19 mouse cellular contexts compared by ENCODE assay signal in the genomic region with DNA sequence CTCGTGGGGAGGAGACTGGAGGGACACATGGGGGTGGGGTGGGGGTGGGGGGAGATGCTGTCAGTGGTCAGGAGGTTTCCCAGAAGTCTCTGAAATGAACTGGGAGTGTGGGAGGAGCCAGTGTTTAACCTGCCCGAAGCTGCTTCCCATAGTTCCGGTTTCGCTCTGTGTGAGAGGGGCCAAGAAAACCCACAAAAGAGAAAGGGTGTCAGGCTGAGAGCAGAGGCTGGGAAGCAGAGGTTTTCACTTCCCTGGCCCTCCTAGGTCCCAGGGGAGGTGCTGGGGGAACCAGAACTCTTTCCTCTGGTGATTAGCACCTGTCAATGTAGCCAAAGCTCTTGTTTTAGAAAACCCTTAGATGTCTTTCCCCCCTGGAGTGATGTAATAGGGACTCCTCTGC. TPM values are rescaled to one million over a fixed set of nuclear protein-coding genes. Genes with fewer than 3 reads are reported as not detected.
DNase-seq lines count a peak whose midpoint lies in the region; ATAC-seq lines count a peak whose summit lies in the region.
"Had no signal": no experiment of that assay in that cellular context is flagged by ENCODE, and none has a peak within 500 bp of the region (broad histone marks: within the 10 kb centered on the region; RNA-seq: fewer than 3 reads in every experiment).

No protein-coding gene starts in this region.

- no peak for ATAC-seq in CD4-positive, CD25-positive, alpha-beta regulatory T cell, adult 4 months
- ATAC-seq in hematopoietic stem cell, adult 5-6 weeks (replicated peaks in 1 of 2; ENCODE audit: insufficient read depth in 1 of 2, low FRiP score in 2 of 2, low TSS enrichment in 1 of 2, low read depth in 1 of 2, poor library complexity in 2 of 2, severe bottlenecking in 2 of 2): peak; percentile 40 to 58; a peak in 3 of 4 replicates
- ATAC-seq in midbrain, embryonic 15.5 days (replicated peaks): no peak

- peaks cover 17% of the 10 kb centered on the region for H3K4me1 ChIP-seq in midbrain, embryonic 15.5 days

- H3K9ac ChIP-seq in midbrain, embryonic 15.5 days: no peak overlapping the region
- H3K9ac ChIP-seq: hindbrain, embryonic 15.5 days; lung, embryonic 14.5 days; neural tube, embryonic 13.5 days had no signal

- H3K36me3 ChIP-seq in splenic B cell, adult 2 months (ENCODE audit: control insufficient read depth, insufficient read depth, low read length, poor library complexity, severe bottlenecking): no peaks in the 10 kb centered on the region
- H3K36me3 ChIP-seq in midbrain, embryonic 15.5 days (replicated peaks): no peaks in the 10 kb centered on the region
- H3K36me3 ChIP-seq: hindbrain, embryonic 15.5 days; neural tube, embryonic 13.5 days had no signal

- 73% methylated on average over 4 of the region's 4 CpGs for WGBS in midbrain, embryonic 15.5 days

- H3K27ac ChIP-seq in midbrain, embryonic 15.5 days: no peak overlapping the region
- H3K27ac ChIP-seq: forebrain, embryonic 10.5 days; hindbrain, embryonic 15.5 days; neural tube, embryonic 13.5 days had no signal

- peak; percentile 9 for DNase-seq in CD4-positive, CD25-positive, alpha-beta regulatory T cell, adult 2 months (ENCODE audit: low read depth, low spot score)
- DNase-seq in spleen, postnatal 36 days (ENCODE audit: low spot score in 2 of 2): peak; percentile 22 to 30
- no peak for DNase-seq in spleen, postnatal 14 days (ENCODE audit: low spot score in 2 of 2)
- DNase-seq in splenic B cell, adult 2 months (ENCODE audit: low read depth, low spot score): peak; percentile 59
- no peak for DNase-seq in layer of hippocampus, postnatal 36 days
- DNase-seq: adrenal gland, postnatal 10 days; cerebellum, adult 18-20 months; gastrocnemius, postnatal 14 days; kidney, adult 18-20 months; kidney, postnatal 25 days; lung, embryonic 14.5 days; right cerebral cortex, postnatal 14 days; thymus, postnatal 4 days had no signal

- no peak overlapping the region for H3K4me3 ChIP-seq in midbrain, embryonic 15.5 days
- H3K4me3 ChIP-seq: forebrain, embryonic 10.5 days; hindbrain, embryonic 15.5 days; neural tube, embryonic 13.5 days had no signal

- no peaks in the 10 kb centered on the region for H3K9me3 ChIP-seq in midbrain, embryonic 15.5 days
- H3K9me3 ChIP-seq: hindbrain, embryonic 15.5 days; neural tube, embryonic 13.5 days had no signal

- no peaks in the 10 kb centered on the region for H3K27me3 ChIP-seq in splenic B cell, adult 2 months (ENCODE audit: control insufficient read depth, insufficient read depth, low read length, poor library complexity, severe bottlenecking)
- no peaks in the 10 kb centered on the region for H3K27me3 ChIP-seq in midbrain, embryonic 15.5 days (replicated peaks)
- H3K27me3 ChIP-seq: hindbrain, embryonic 15.5 days; neural tube, embryonic 13.5 days had no signal

- no peak overlapping the region for H3K4me2 ChIP-seq in midbrain, embryonic 15.5 days
- H3K4me2 ChIP-seq: hindbrain, embryonic 15.5 days; lung, embryonic 14.5 days; neural tube, embryonic 13.5 days had no signal

RNA-seq across cellular contexts. Expression of gene Ece1, which starts 47.4 kb away (rescaled TPM):
- polyA plus RNA-seq in CD4-positive, CD25-positive, alpha-beta regulatory T cell, adult 4 months (2017; shearing (Covaris generic)): 10 to 100 TPM; 15.9 to 23.4 TPM
- 9.1 and 11.4 TPM in 2 replicates for total RNA-seq in hematopoietic stem cell, adult 5-6 weeks (2017)
- polyA plus RNA-seq in midbrain, embryonic 15.5 days (2015; fragmentation: Nextera tagmentation; extraction: Ambion mirVana): 20.7 and 23.1 TPM in 2 replicates
- total RNA-seq in layer of hippocampus, postnatal 36 days (2021): 10 to 100 TPM; 54.4 to 57.3 TPM

Comparison
In these comparisons a context has a peak if more than half of its experiments do, and no peak if none do; other contexts are left out.
1. DNase-seq: peak in CD4-positive, CD25-positive, alpha-beta regulatory T cell, adult 2 months (single experiment), spleen, postnatal 36 days (2 of 2) and splenic B cell, adult 2 months (single experiment); none in spleen, postnatal 14 days (0 of 2) and layer of hippocampus, postnatal 36 days (0 of 2).
2. ATAC-seq: peak in hematopoietic stem cell, adult 5-6 weeks (2 of 2); none in CD4-positive, CD25-positive, alpha-beta regulatory T cell, adult 4 months (single experiment) and midbrain, embryonic 15.5 days (single experiment).